Mouse (Mus musculus) adrenal gland, postnatal 36 days (tissue): ENCODE measurements around the gene Mast3. TPM values are rescaled to one million over a fixed set of nuclear protein-coding genes. Genes with fewer than 3 reads are reported as not detected.

Experiments used
- DNase-seq, 2 experiments: peaks; one replicate each; pipeline ENCODE4 v3.0.0; 2021; ENCODE audit warnings: mixed read lengths in 1 of 2
- long read RNA-seq, 2 experiments: library from polyadenylated mRNA; stranded (forward); transcript quantifications; one replicate each; pipeline ENCODE4 v2.0.0; 2021; ENCODE audit warnings: borderline sequencing depth in 2 of 2
- total RNA-seq, 2 experiments: library from RNA; stranded (reverse); gene quantifications; 2 replicates each; pipeline ENCODE4 v1.2.3; 2021

Mast3 gene
- 10 to 100 TPM; 16.8 to 19.0 TPM for total RNA-seq
- long read RNA-seq, experiment 1, partial matches to known transcripts: 1 of 4 reads
- long read RNA-seq, experiment 1, other reads (novel, unspliced or antisense): 3 of 4 reads
- long read RNA-seq, experiment 2, partial matches to known transcripts: 0 of 6 reads
- long read RNA-seq, experiment 2, other reads (novel, unspliced or antisense): 6 of 6 reads

- peak; percentile 93 to 96 for DNase-seq
These were observed at the start of gene Mast3 for GRCm38 (mm10) chr8:70804481-70805206. Gene Mast3 (minus strand): TSS chr8:70805054.

- no peak for DNase-seq
These were observed 49.0 kb upstream of the Mast3 start for GRCm38 (mm10) chr8:70853863-70854262.

GRCm38 (mm10) chr8:70852595-70853231 is 47.9 kb upstream of the Mast3 start:
- no peak for DNase-seq

GRCm38 (mm10) chr8:70851837-70852236 is 47.0 kb upstream of the Mast3 start:
- DNase-seq: no peak

GRCm38 (mm10) chr8:70850947-70851346 is 46.1 kb upstream of the Mast3 start:
- DNase-seq: no peak

GRCm38 (mm10) chr8:70850132-70850845 is 45.4 kb upstream of the Mast3 start:
- no peak for DNase-seq

GRCm38 (mm10) chr8:70849333-70849990 is 44.6 kb upstream of the Mast3 start:
- DNase-seq: no peak

GRCm38 (mm10) chr8:70846371-70847154 is 41.7 kb upstream of the Mast3 start:
- no peak for DNase-seq

- DNase-seq: no peak
These were observed 40.3 kb upstream of the Mast3 start for GRCm38 (mm10) chr8:70845108-70845507.

GRCm38 (mm10) chr8:70844523-70844922 is 39.7 kb upstream of the Mast3 start:
- peak; percentile 94 to 95 for DNase-seq

GRCm38 (mm10) chr8:70843941-70844340 is 39.1 kb upstream of the Mast3 start:
- DNase-seq: no peak

- DNase-seq: no peak
These were observed 38.4 kb upstream of the Mast3 start for GRCm38 (mm10) chr8:70843214-70843773.

GRCm38 (mm10) chr8:70842484-70842883 is 37.6 kb upstream of the Mast3 start:
- DNase-seq: no peak

GRCm38 (mm10) chr8:70841147-70842072 is 36.6 kb upstream of the Mast3 start:
- DNase-seq: peak; percentile 90 to 92

GRCm38 (mm10) chr8:70840590-70840989 is 35.7 kb upstream of the Mast3 start:
- no peak for DNase-seq

- DNase-seq: peak; percentile 99
These were observed 34.8 kb upstream of the Mast3 start, which contains the start of gene Arrdc2 for GRCm38 (mm10) chr8:70839408-70840351. Gene Arrdc2 (minus strand): TSS chr8:70839720.

- DNase-seq: peak in 1 of 2 experiments; percentile 35
These were observed 34.0 kb upstream of the Mast3 start for GRCm38 (mm10) chr8:70838654-70839407.

GRCm38 (mm10) chr8:70836666-70837065 is 31.8 kb upstream of the Mast3 start:
- DNase-seq: no peak
